Mouse (Mus musculus) testis, adult 10 weeks (tissue): ENCODE measurements around the gene Glipr1l2. TPM values are rescaled to one million over a fixed set of nuclear protein-coding genes. Genes with fewer than 3 reads are reported as not detected.

Experiments used
- polyA plus RNA-seq: library from polyadenylated mRNA; stranded (reverse); fragments of 350-450 nt; fragmentation: Illumina TruSeq; extraction: RNeasy Lipid Tissue Mini Kit (QIAGEN cat#74804); gene quantifications from one replicate; pipeline ENCODE4 v1.2.3, GENCODE M21; 2014; ENCODE audit warnings: low read depth, low replicate concordance

The Glipr1l2 gene
- 92.5 TPM for polyA plus RNA-seq

GRCm38 (mm10) chr10:112083157-112083556 lies at the start of gene Glipr1l2:
TSS of gene Glipr1l2 (plus strand) at chr10:112083354.

GRCm38 (mm10) chr10:112059702-112060582 lies 23.2 kb upstream of the Glipr1l2 start, which contains the start of gene Glipr1l1:
TSS of gene Glipr1l1 (plus strand) at chr10:112060189.

Other genes starting within 250 kb of the Glipr1l2 start
- 32.4 TPM for gene Krr1, start 110.7 kb upstream of the Glipr1l2 start, polyA plus RNA-seq
- gene Glipr1, start 80.7 kb upstream of the Glipr1l2 start, polyA plus RNA-seq, result 0.87 TPM
- gene Glipr1l1, start 23.2 kb upstream of the Glipr1l2 start, polyA plus RNA-seq, result 333 TPM
- 66.3 TPM for gene Glipr1l3, start 77.0 kb downstream of the Glipr1l2 start, polyA plus RNA-seq
- 20.8 TPM for gene Caps2, start 80.3 kb downstream of the Glipr1l2 start, polyA plus RNA-seq
- gene Kcnc2, start 187.8 kb downstream of the Glipr1l2 start, polyA plus RNA-seq, result 2.6 TPM